Comparison of ENCODE assay signal across 1 mouse cellular context in the genomic region with DNA sequence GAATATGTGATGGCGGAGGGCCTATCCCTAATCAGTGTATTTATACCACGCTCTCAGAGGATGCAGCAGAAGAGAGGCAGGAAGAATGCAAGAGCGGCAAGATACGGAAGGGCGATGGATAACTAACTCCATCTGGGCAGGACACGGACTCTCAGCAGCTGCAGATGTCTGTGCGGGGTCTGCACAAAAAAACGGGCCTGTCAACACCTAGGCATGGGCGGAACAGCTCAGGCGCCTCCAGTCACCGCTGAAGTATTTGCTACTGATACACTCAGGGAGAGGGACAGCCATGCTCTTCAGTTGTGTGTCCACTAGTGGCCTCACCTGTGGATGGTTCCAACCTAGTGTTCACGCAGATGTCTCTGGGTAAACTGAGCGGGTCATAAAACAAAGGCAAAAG.
TF ChIP-seq lines count a peak whose summit lies in the region.

No protein-coding gene starts in this region.

TF ChIP-seq in ES-E14, 5 proteins besides CTCF, POLR2A, EP300 and RAD21:
- TF ChIP-seq HCFC1 (IDR thresholded peaks at IDR 0.05; ENCODE audit: borderline replicate concordance, insufficient read depth, low read length), result no peak
- no peak for TF ChIP-seq ZC3H11A (IDR thresholded peaks at IDR 0.05; ENCODE audit: borderline replicate concordance, low read depth, low read length)
- TF ChIP-seq CHD2 (IDR thresholded peaks at IDR 0.05; ENCODE audit: low read depth, low read length), result no peak
- TF ChIP-seq ZNF384 (IDR thresholded peaks at IDR 0.05; ENCODE audit: low read depth, low read length), result no peak
- TF ChIP-seq MAFK (IDR thresholded peaks at IDR 0.05; ENCODE audit: insufficient read depth, low read depth, low read length), result no peak
